Mouse (Mus musculus): ENCODE results near the gene Gpbp1.

- TF ChIP-seq CTCF (IDR thresholded peaks at IDR 0.05; ENCODE audit: borderline replicate concordance, insufficient read depth, low read depth, low read length) (no peak), POLR2A (IDR thresholded peaks at IDR 0.05; ENCODE audit: borderline replicate concordance, insufficient read depth, low read length) (no peak)
Measured at GRCm38 (mm10) chr13:111384011-111384985, 105.6 kb downstream of the Gpbp1 start.

Measured in cerebellum, adult 2 months (tissue).